Mouse (Mus musculus) embryonic facial prominence, embryonic 14.5 days (tissue): ENCODE data around the gene Nceh1. TPM values are rescaled to one million over a fixed set of nuclear protein-coding genes. Genes with fewer than 3 reads are reported as not detected.
A peak's percentile ranks its signal among the peaks of the same experiment; 100 is the strongest.

ENCODE experiments used
- ATAC-seq: fragments of 200-750 bp; cut with Nextera tagmentation; 2 replicates; pipeline ENCODE4 v1.8.0; 2017; ENCODE audit warnings: low read depth, moderate number of reproducible peaks, moderate TSS enrichment
- DNase-seq: peaks from one replicate; pipeline ENCODE4 v3.0.0-alpha.2; 2015; ENCODE audit warnings: low spot score
- H3K27ac ChIP-seq: fragments of 300-500 bp; sonication (generic); replicated peaks from 2 replicates; pipeline ENCODE4 v1.5.1; 2014; ENCODE audit warnings: low read depth, mild to moderate bottlenecking, low read length, moderate library complexity
- H3K27me3 ChIP-seq: fragments of 300-500 bp; sonication (generic); replicated peaks from 2 replicates; pipeline ENCODE4 v1.6.1; 2014; ENCODE audit warnings: low read length; ENCODE audit not compliant: control insufficient read depth, insufficient read depth
- H3K36me3 ChIP-seq: fragments of 300-500 bp; sonication (generic); 2 replicates; pipeline ENCODE4 v1.6.1; 2014; ENCODE audit warnings: low read length, mixed read lengths; ENCODE audit not compliant: control insufficient read depth, insufficient read depth
- H3K4me1 ChIP-seq: fragments of 300-500 bp; sonication (generic); 2 replicates; pipeline ENCODE4 v1.6.1; 2014; ENCODE audit warnings: antibody characterized with exemption, low read length; ENCODE audit not compliant: control insufficient read depth, insufficient read depth
- H3K4me2 ChIP-seq: fragments of 300-500 bp; sonication (generic); 2 replicates; pipeline ENCODE4 v1.6.1; 2014; ENCODE audit warnings: low read depth, mild to moderate bottlenecking, low read length, moderate library complexity, mixed read lengths
- H3K4me3 ChIP-seq: fragments of 300-500 bp; sonication (generic); 2 replicates; pipeline ENCODE4 v1.5.1; 2014; ENCODE audit warnings: low read depth, mild to moderate bottlenecking, low read length
- H3K9ac ChIP-seq: fragments of 300-500 bp; sonication (generic); 2 replicates; pipeline ENCODE4 v1.6.1; 2014; ENCODE audit warnings: low read depth, mild to moderate bottlenecking, low read length, moderate library complexity, mixed read lengths
- H3K9me3 ChIP-seq: fragments of 300-500 bp; sonication (generic); 2 replicates; pipeline ENCODE4 v1.6.1; 2016; ENCODE audit warnings: low read length; ENCODE audit not compliant: control insufficient read depth
- WGBS: fragments of 180-500 bp; shearing (Covaris S2); extraction: QIAGEN DNeasy Blood & Tissue Kit; methylation state at CpG from one replicate; pipeline ENCODE4 v1.1.7; 2014; 5-methylcytosine and 5-hydroxymethylcytosine counted together
- polyA plus RNA-seq: library from polyadenylated mRNA; unstranded; fragments of >200 nt; fragmentation: Nextera tagmentation; extraction: Ambion mirVana; gene quantifications from 2 replicates; pipeline ENCODE4 v1.2.1, GENCODE M21; 2014

The Nceh1 gene
- polyA plus RNA-seq, 1 experiment from 2014 or later, result 6.8 TPM

DNA sequence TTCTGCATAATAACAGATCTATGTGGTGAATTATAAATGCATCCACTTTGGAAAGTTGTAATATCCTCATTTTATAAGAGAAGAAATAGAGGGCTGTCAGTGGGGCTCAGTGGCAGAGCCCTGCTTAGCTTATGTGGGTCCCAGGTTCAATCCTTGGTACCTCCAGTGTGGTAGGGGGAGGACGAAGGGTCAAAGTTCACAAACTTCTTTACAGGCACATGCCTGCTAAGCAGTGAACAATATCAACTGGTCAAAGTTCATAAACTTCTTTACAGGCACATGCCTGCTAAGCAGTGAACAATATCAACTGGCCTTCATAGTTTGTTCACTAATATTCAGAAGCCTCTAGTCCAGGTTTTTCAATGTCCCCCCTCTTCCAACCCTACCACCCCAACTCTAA lies 13.8 kb downstream of the Nceh1 start:
- H3K36me3 ChIP-seq, result no peaks in the 10 kb centered on the region
- no peak overlapping the region for H3K4me2 ChIP-seq
- no peaks in the 10 kb centered on the region for H3K27me3 ChIP-seq
- no peaks in the 10 kb centered on the region for H3K9me3 ChIP-seq
- H3K4me1 ChIP-seq, result no peaks in the 10 kb centered on the region
- ATAC-seq, result no peak
- H3K27ac ChIP-seq, result no peak overlapping the region
- no peak overlapping the region for H3K9ac ChIP-seq
- H3K4me3 ChIP-seq, result no peak overlapping the region
- WGBS, result 92% methylated on average over 1 of the region's 1 CpGs
- DNase-seq, result no peak

- H3K9me3 ChIP-seq, result no peaks in the 10 kb centered on the region
- no peaks in the 10 kb centered on the region for H3K4me1 ChIP-seq
- no peaks in the 10 kb centered on the region for H3K27me3 ChIP-seq
- no peak overlapping the region for H3K9ac ChIP-seq
- ATAC-seq (no peak), DNase-seq (no peak)
- H3K36me3 ChIP-seq, result no peaks in the 10 kb centered on the region
- no peak overlapping the region for H3K4me2 ChIP-seq
- 62% methylated on average over 5 of the region's 5 CpGs for WGBS
- H3K27ac ChIP-seq, result no peak overlapping the region
- H3K4me3 ChIP-seq, result no peak overlapping the region
Observed at GRCm38 (mm10) chr3:27197816-27198215, 15.1 kb downstream of the Nceh1 start.

DNA sequence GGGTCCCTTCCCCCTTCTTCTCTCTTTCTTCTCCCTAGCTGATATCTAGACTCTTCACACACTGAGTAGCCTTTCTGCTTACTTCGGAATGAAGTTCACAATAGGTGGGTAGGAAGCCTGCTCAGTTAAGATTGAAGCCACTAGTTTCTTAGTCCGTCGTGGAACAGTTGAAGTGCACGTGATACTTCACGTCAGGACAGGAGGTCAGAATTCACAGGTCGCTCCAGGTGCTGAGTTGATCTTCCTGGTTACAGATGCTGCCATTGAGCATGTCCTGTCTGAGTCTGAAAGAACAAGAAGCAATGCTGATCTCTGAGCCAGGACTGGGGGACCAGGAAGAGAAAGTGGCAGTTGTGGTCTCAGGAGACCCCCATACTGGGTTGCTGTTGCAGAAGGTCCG lies 16.4 kb downstream of the Nceh1 start:
- ATAC-seq (no peak), DNase-seq (no peak)
- no peak overlapping the region for H3K27ac ChIP-seq
- no peaks in the 10 kb centered on the region for H3K36me3 ChIP-seq
- WGBS, result 91% methylated on average over 7 of the region's 7 CpGs
- H3K9ac ChIP-seq, result no peak overlapping the region
- no peaks in the 10 kb centered on the region for H3K9me3 ChIP-seq
- H3K27me3 ChIP-seq, result no peaks in the 10 kb centered on the region
- H3K4me2 ChIP-seq, result no peak overlapping the region
- no peak overlapping the region for H3K4me3 ChIP-seq
- no peaks in the 10 kb centered on the region for H3K4me1 ChIP-seq

DNA sequence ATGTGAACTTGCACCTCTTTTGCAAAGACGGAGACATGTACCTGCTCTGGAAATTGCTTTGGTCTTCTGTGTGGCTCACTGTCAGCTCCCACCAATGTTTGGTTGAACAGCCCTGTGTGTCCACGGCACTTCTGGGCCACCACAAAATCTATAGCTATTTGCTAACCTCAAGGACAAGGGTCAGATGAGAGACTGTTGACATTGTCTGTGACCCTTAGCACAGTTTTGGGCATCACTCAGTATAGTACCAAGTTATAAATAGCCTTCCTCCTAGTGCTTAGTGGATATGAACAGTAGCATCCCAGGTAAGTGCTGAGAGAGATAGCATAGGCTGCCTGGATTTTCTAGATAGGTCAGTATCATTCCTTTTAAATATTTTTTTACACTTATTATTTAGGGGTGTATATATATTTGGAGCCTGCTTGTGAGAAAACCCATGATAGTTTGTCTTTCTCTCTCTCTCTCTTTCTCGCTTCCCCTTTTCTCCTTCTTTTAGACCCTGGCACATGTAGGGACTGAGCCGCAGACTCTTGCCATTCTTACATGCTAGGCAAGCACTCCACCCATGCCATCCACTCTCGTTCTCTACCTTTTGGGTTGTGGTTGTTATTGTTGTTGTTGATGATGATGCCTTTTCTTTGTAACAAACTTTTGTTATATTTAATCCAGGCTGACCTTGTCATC lies 19.1 kb downstream of the Nceh1 start:
- H3K4me3 ChIP-seq, result no peak overlapping the region
- H3K9me3 ChIP-seq, result no peaks in the 10 kb centered on the region
- no peak for ATAC-seq
- H3K4me2 ChIP-seq, result no peak overlapping the region
- H3K27me3 ChIP-seq, result no peaks in the 10 kb centered on the region
- 86% methylated on average over 5 of the region's 5 CpGs for WGBS
- H3K36me3 ChIP-seq, result no peaks in the 10 kb centered on the region
- DNase-seq, result no peak
- peaks cover 11% of the 10 kb centered on the region; the same call in 1 of the 2 replicates for H3K4me1 ChIP-seq
- no peak overlapping the region for H3K9ac ChIP-seq
- H3K27ac ChIP-seq, result no peak overlapping the region

DNA sequence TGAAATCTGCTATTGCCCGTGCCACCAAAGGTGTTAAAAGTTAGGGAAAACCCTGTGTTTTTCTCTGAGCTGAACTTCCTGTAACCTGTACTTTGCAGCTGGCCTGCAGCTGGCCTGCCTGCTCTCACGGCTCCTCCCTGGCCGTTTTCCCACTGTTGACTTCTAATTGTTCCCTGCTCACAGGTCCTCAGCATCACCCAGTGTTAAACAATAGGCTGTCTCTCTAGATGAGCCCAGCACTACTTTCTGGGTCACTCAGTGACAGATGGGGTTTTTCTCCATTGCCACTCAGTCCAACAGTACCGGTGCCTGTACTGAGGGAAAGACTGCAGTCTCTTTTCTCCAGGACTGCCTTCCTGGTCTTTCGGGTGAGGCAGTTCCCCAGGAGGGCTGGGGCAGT lies 22.3 kb downstream of the Nceh1 start:
- no peak overlapping the region for H3K9ac ChIP-seq
- H3K4me2 ChIP-seq, result no peak overlapping the region
- H3K4me1 ChIP-seq, result peaks cover 11% of the 10 kb centered on the region; the same call in 1 of the 2 replicates
- H3K4me3 ChIP-seq, result no peak overlapping the region
- H3K9me3 ChIP-seq, result no peaks in the 10 kb centered on the region
- H3K27me3 ChIP-seq, result no peaks in the 10 kb centered on the region
- H3K36me3 ChIP-seq, result no peaks in the 10 kb centered on the region
- 24% methylated on average over 5 of the region's 5 CpGs for WGBS
- peak; percentile 50 for DNase-seq
- peak; percentile 28; the same call in 1 of the 2 replicates for ATAC-seq
- peak overlapping the region; percentile 49; the same call in 1 of the 2 replicates for H3K27ac ChIP-seq

DNA sequence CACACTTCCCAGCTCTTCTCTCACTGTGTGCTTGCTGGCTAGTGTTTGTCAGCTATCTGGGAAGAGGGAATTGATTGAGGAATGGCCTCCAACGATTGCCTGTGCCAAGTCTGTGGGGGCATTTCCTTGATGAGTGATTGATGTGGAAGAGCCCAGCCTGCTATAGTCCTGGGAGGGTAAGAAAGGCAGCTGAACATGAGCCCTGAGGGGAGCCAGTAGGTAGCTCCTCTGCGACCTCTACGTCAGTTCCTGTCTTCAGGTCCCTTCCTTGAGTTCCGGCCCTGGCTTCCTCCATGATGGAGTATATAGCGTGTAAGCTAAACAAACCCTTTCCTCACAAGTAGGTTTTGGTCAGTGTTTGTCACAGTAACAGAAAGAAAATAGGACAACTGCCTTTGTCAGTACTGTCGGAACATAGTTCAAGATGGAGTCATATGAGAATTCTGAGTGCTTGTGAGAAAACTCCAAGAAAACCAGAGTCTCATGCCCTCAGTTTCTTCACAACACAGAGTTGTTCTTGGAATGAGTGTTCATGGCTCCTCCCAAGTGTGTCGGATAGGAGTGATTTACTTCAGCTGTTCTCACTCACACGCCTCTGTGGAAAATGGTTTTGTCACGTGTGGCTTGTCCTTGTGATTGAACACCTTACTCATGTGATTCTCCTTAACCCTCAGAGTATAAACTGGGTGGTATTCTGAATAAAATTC lies 22.9 kb downstream of the Nceh1 start:
- no peaks in the 10 kb centered on the region for H3K36me3 ChIP-seq
- H3K27ac ChIP-seq, result peak overlapping the region; percentile 49
- WGBS, result 67% methylated on average over 9 of the region's 9 CpGs
- H3K4me1 ChIP-seq, result peaks cover 11% of the 10 kb centered on the region; the same call in 1 of the 2 replicates
- H3K27me3 ChIP-seq, result no peaks in the 10 kb centered on the region
- no peak overlapping the region for H3K9ac ChIP-seq
- ATAC-seq, result peak; percentile 32; the same call in 1 of the 2 replicates
- DNase-seq, result no peak
- no peak overlapping the region for H3K4me3 ChIP-seq
- H3K9me3 ChIP-seq, result no peaks in the 10 kb centered on the region
- H3K4me2 ChIP-seq, result no peak overlapping the region

DNA sequence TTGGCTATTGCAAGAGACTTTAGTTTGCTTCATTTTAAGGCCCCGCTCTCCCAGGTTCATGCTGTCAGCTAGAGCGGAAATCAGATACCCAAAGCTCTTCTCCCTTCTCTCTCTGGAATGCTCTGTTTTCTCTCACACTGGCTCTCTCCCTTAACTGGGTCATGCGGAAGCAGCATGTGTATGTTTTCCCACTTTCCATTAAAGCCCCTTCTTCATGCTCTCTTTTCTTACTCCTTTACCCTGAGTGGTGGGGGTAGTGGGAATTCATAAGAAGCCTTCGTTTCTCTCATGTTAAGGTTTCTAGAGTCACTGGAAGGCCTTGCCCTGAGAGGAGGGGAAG lies 23.4 kb downstream of the Nceh1 start:
- ATAC-seq (peak; percentile 67), DNase-seq (peak; percentile 63)
- Histone ChIP-seq H3K9me3 (no peaks in the 10 kb centered on the region), H3K36me3 (no peaks in the 10 kb centered on the region), H3K4me3 (no peak overlapping the region), H3K27me3 (no peaks in the 10 kb centered on the region), H3K4me2 (no peak overlapping the region), H3K9ac (no peak overlapping the region), H3K4me1 (peaks cover 11% of the 10 kb centered on the region; the same call in 1 of the 2 replicates), H3K27ac (peak overlapping the region; percentile 45; the same call in 1 of the 2 replicates)
- 43% methylated on average over 4 of the region's 4 CpGs for WGBS

DNA sequence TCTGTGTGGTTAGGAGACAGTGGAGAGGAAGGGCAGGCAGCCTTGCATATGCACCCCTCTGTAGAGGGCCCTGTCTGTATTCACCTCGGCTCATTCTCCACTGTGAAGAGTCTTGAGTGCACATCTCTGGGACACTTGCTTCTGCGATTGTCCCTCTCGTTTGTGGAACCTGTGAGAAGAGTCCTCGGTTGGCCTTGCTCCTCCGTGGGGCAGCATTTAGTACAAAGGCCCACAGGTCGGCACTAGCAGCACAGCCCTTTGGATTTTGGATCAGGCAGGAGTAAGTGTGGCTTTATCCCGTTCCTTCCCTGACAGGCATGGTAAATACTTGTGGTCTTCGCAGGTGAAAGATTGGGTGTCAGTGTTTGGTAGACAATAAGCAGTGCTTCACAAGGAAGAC lies 23.8 kb downstream of the Nceh1 start:
- no peak overlapping the region for H3K4me2 ChIP-seq
- WGBS, result 85% methylated on average over 8 of the region's 8 CpGs
- H3K27me3 ChIP-seq, result no peaks in the 10 kb centered on the region
- H3K36me3 ChIP-seq, result no peaks in the 10 kb centered on the region
- no peak overlapping the region for H3K9ac ChIP-seq
- no peaks in the 10 kb centered on the region for H3K9me3 ChIP-seq
- DNase-seq, result no peak
- H3K4me1 ChIP-seq, result peaks cover 11% of the 10 kb centered on the region; the same call in 1 of the 2 replicates
- ATAC-seq, result no peak
- no peak overlapping the region for H3K4me3 ChIP-seq
- H3K27ac ChIP-seq, result peak overlapping the region; percentile 45; the same call in 1 of the 2 replicates
